Mouse (Mus musculus): ENCODE data around the gene Fyb. TPM values are rescaled to one million over a fixed set of nuclear protein-coding genes. Genes with fewer than 3 reads are reported as not detected.

Fyb gene
- 622 and 667 TPM in 2 replicates for polyA plus RNA-seq (2012; ENCODE audit: low replicate concordance)

GRCm38 (mm10) chr15:6522653-6523167, at the start of gene Fyb:
TSS of gene Fyb (plus strand) at chr15:6522853.

GRCm38 (mm10) chr15:6707936-6708525, 185.4 kb downstream of the Fyb start, which contains the start of gene Rictor:
TSS of gene Rictor (plus strand) at chr15:6708379.

Other genes with a start within 250 kb of the Fyb start
- gene Dab2, start 223.1 kb upstream of the Fyb start, polyA plus RNA-seq (2012; ENCODE audit: low replicate concordance): 0.15 and 0.18 TPM in 2 replicates
- not detected in 2 replicates for gene C9, start 77.5 kb upstream of the Fyb start, polyA plus RNA-seq (2012; ENCODE audit: low replicate concordance)
- gene Rictor, start 185.5 kb downstream of the Fyb start, polyA plus RNA-seq (2012; ENCODE audit: low replicate concordance): 0.97 and 2.5 TPM in 2 replicates